ENCODE assay signal across 11 mouse cellular contexts in the genomic region with DNA sequence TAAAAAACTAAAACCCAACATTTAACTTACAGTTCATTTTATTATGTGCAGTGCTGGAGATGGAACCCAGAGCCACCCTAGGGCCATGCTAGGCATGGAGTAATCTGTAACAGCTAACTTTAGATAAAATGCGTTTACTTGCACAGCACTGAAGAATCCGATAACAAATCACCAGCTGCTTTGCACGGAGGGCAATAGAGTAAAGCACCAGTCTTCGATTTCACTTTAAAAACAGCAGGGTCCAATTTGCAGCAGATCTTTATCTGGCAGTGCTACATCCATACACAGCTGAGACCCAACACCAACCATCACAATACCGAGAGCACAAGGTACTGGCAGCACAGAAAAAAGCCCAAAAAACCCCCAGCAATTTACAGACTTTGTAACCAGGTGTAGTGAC. TPM values are rescaled to one million over a fixed set of nuclear protein-coding genes. Genes with fewer than 3 reads are reported as not detected.
A peak's percentile ranks its signal among the peaks of the same experiment; 100 is the strongest.
DNase-seq lines count a peak whose midpoint lies in the region; ATAC-seq lines count a peak whose summit lies in the region.
"Had no signal": no experiment of that assay in that cellular context is flagged by ENCODE, and none has a peak within 500 bp of the region (broad histone marks: within the 10 kb centered on the region; RNA-seq: fewer than 3 reads in every experiment).

No protein-coding gene starts in this region.

- H3K4me3 ChIP-seq in heart, embryonic 10.5 days: peak overlapping the region; percentile 91
- peak overlapping the region; percentile 95; the same call in 1 of the 2 replicates for H3K4me3 ChIP-seq in midbrain, embryonic 13.5 days (replicated peaks)
- no peak overlapping the region for H3K4me3 ChIP-seq in midbrain, embryonic 16.5 days (ENCODE audit: low read depth, low read length)
- no peak overlapping the region for H3K4me3 ChIP-seq in limb, embryonic 13.5 days

- H3K9ac ChIP-seq in midbrain, embryonic 13.5 days (replicated peaks): no peak overlapping the region
- H3K9ac ChIP-seq in midbrain, embryonic 16.5 days (ENCODE audit: low read depth, low read length): no peak overlapping the region
- no peak overlapping the region for H3K9ac ChIP-seq in limb, embryonic 13.5 days

- DNase-seq in heart, embryonic 10.5 days (ENCODE audit: low spot score): no peak
- no peak for DNase-seq in heart, adult 8-10 months (ENCODE audit: low spot score)
- no peak for DNase-seq in c-Kit-positive CD71-positive TER-119-positive erythroid progenitor cells, embryonic 14.5 days (ENCODE audit: low spot score)
- no peak for DNase-seq in layer of hippocampus, adult 11-12 months (ENCODE audit: low spot score)
- no peak for DNase-seq in thymus, adult 18-20 months
- DNase-seq: cerebellum, adult 2 months; kidney, adult 11 months; left cerebral cortex, postnatal 4 days had no signal

- H3K36me3 ChIP-seq in heart, embryonic 10.5 days: 0 out of 2 replicates have a peak, but pooled peaks cover 6% of the 10 kb centered on the region
- no peaks in the 10 kb centered on the region for H3K36me3 ChIP-seq in midbrain, embryonic 13.5 days
- H3K36me3 ChIP-seq in midbrain, embryonic 16.5 days (ENCODE audit: control insufficient read depth, insufficient read depth, low read length): no peaks in the 10 kb centered on the region
- H3K36me3 ChIP-seq in limb, embryonic 13.5 days: peaks cover 17% of the 10 kb centered on the region

- no peaks in the 10 kb centered on the region for H3K27me3 ChIP-seq in heart, embryonic 10.5 days (ENCODE audit: insufficient read depth, poor library complexity, severe bottlenecking)
- H3K27me3 ChIP-seq in midbrain, embryonic 13.5 days: no peaks in the 10 kb centered on the region
- no peaks in the 10 kb centered on the region for H3K27me3 ChIP-seq in midbrain, embryonic 16.5 days (ENCODE audit: control insufficient read depth, insufficient read depth, low read depth, low read length)
- H3K27me3 ChIP-seq in limb, embryonic 13.5 days: no peaks in the 10 kb centered on the region

- 68% methylated on average over 5 of the region's 5 CpGs for WGBS in heart, embryonic 10.5 days
- 88% methylated on average over 5 of the region's 5 CpGs for WGBS in midbrain, embryonic 13.5 days
- 82% methylated on average over 5 of the region's 5 CpGs for WGBS in midbrain, embryonic 16.5 days
- WGBS in limb, embryonic 13.5 days: 77% methylated on average over 5 of the region's 5 CpGs

- peak overlapping the region; percentile 99; the same call in 1 of the 2 replicates for H3K27ac ChIP-seq in heart, embryonic 10.5 days
- peak overlapping the region; percentile 95; the same call in 1 of the 2 replicates for H3K27ac ChIP-seq in midbrain, embryonic 13.5 days
- no peak overlapping the region for H3K27ac ChIP-seq in midbrain, embryonic 16.5 days (ENCODE audit: low read length)
- H3K27ac ChIP-seq in limb, embryonic 13.5 days: no peak overlapping the region

- H3K4me1 ChIP-seq in heart, embryonic 10.5 days: peaks cover 30% of the 10 kb centered on the region
- H3K4me1 ChIP-seq in midbrain, embryonic 13.5 days (replicated peaks): peaks cover 44% of the 10 kb centered on the region
- peaks cover 28% of the 10 kb centered on the region for H3K4me1 ChIP-seq in midbrain, embryonic 16.5 days (ENCODE audit: control insufficient read depth, insufficient read depth, low read length)
- H3K4me1 ChIP-seq in limb, embryonic 13.5 days: peaks cover 40% of the 10 kb centered on the region

- ATAC-seq in midbrain, embryonic 13.5 days: no peak
- ATAC-seq in midbrain, embryonic 16.5 days: no peak
- no peak for ATAC-seq in limb, embryonic 13.5 days (ENCODE audit: low FRiP score, low read depth)

- H3K4me2 ChIP-seq in midbrain, embryonic 13.5 days (replicated peaks): peak overlapping the region; percentile 97
- no peak overlapping the region for H3K4me2 ChIP-seq in midbrain, embryonic 16.5 days (ENCODE audit: low read length)
- H3K4me2 ChIP-seq in limb, embryonic 13.5 days (replicated peaks): peak overlapping the region; percentile 98

- H3K9me3 ChIP-seq in heart, embryonic 10.5 days: no peaks in the 10 kb centered on the region
- no peaks in the 10 kb centered on the region for H3K9me3 ChIP-seq in midbrain, embryonic 13.5 days
- H3K9me3 ChIP-seq in midbrain, embryonic 16.5 days (replicated peaks; ENCODE audit: control insufficient read depth, low read length, poor library complexity, severe bottlenecking): no peaks in the 10 kb centered on the region
- no peaks in the 10 kb centered on the region for H3K9me3 ChIP-seq in limb, embryonic 13.5 days

RNA-seq across cellular contexts. Expression of gene Dido1, which starts 6.6 kb away (rescaled TPM):
- polyA plus RNA-seq in heart, embryonic 10.5 days (2016; fragmentation: Nextera tagmentation; extraction: Ambion mirVana): 23.8 and 26.0 TPM in 2 replicates
- 10 to 100 TPM; 25.2 to 35.9 (median 31.1) TPM for total RNA-seq in heart, adult 8-10 months (2022)
- polyA plus RNA-seq in midbrain, embryonic 13.5 days (2015; fragmentation: Nextera tagmentation; extraction: Ambion mirVana): 33.9 and 36.3 TPM in 2 replicates
- polyA plus RNA-seq in midbrain, embryonic 16.5 days (2015; fragmentation: Nextera tagmentation; extraction: Ambion mirVana): 23.9 and 26.8 TPM in 2 replicates
- polyA plus RNA-seq in limb, embryonic 13.5 days (2015; fragmentation: Nextera tagmentation; extraction: Ambion mirVana): 30.4 and 31.5 TPM in 2 replicates

RNA-seq across cellular contexts. Expression of gene Gid8, which starts 6.7 kb away (rescaled TPM):
- 44.6 and 50.3 TPM in 2 replicates for polyA plus RNA-seq in heart, embryonic 10.5 days (2016; fragmentation: Nextera tagmentation; extraction: Ambion mirVana)
- 10 to 100 TPM; 57.6 to 66.1 (median 59.5) TPM for total RNA-seq in heart, adult 8-10 months (2022)
- polyA plus RNA-seq in midbrain, embryonic 13.5 days (2015; fragmentation: Nextera tagmentation; extraction: Ambion mirVana): 56.3 and 61.1 TPM in 2 replicates
- 55.1 and 57.1 TPM in 2 replicates for polyA plus RNA-seq in midbrain, embryonic 16.5 days (2015; fragmentation: Nextera tagmentation; extraction: Ambion mirVana)
- 63.0 and 63.8 TPM in 2 replicates for polyA plus RNA-seq in limb, embryonic 13.5 days (2015; fragmentation: Nextera tagmentation; extraction: Ambion mirVana)

RNA-seq across cellular contexts. Expression of gene Slc17a9, which starts 21.9 kb away (rescaled TPM):
- 0.94 and 1.2 TPM in 2 replicates for polyA plus RNA-seq in heart, embryonic 10.5 days (2016; fragmentation: Nextera tagmentation; extraction: Ambion mirVana)
- total RNA-seq in heart, adult 8-10 months (2022): under 1 TPM; 0.30 to 0.75 (median 0.40) TPM
- polyA plus RNA-seq in midbrain, embryonic 13.5 days (2015; fragmentation: Nextera tagmentation; extraction: Ambion mirVana): 0.27 and 0.61 TPM in 2 replicates
- polyA plus RNA-seq in midbrain, embryonic 16.5 days (2015; fragmentation: Nextera tagmentation; extraction: Ambion mirVana): 0.11 and 0.24 TPM in 2 replicates
- 0.62 and 0.98 TPM in 2 replicates for polyA plus RNA-seq in limb, embryonic 13.5 days (2015; fragmentation: Nextera tagmentation; extraction: Ambion mirVana)

Comparison
In these comparisons a context has a peak if more than half of its experiments do, and no peak if none do; other contexts are left out.
1. H3K27ac ChIP-seq: peak in heart, embryonic 10.5 days (single experiment) and midbrain, embryonic 13.5 days (single experiment); none in midbrain, embryonic 16.5 days (single experiment) and limb, embryonic 13.5 days (single experiment).
2. H3K4me3 ChIP-seq: peak in heart, embryonic 10.5 days (single experiment) and midbrain, embryonic 13.5 days (single experiment); none in midbrain, embryonic 16.5 days (single experiment) and limb, embryonic 13.5 days (single experiment).